23 mouse cellular contexts compared by ENCODE assay signal in genomic region chr1:132564946-132565345, GRCm38 (mm10). TPM values are rescaled to one million over a fixed set of nuclear protein-coding genes. Genes with fewer than 3 reads are reported as not detected.
DNase-seq lines count a peak whose midpoint lies in the region; ATAC-seq lines count a peak whose summit lies in the region.
"Had no signal": no experiment of that assay in that cellular context is flagged by ENCODE, and none has a peak within 500 bp of the region (broad histone marks: within the 10 kb centered on the region; RNA-seq: fewer than 3 reads in every experiment).

No protein-coding gene starts in this region.

- H3K27ac ChIP-seq in hindbrain, embryonic 14.5 days = no peak overlapping the region
- H3K27ac ChIP-seq: embryonic facial prominence, embryonic 10.5 days; forebrain, embryonic 10.5 days; heart, embryonic 13.5 days had no signal

- no peaks in the 10 kb centered on the region for H3K27me3 ChIP-seq in hindbrain, embryonic 14.5 days (ENCODE audit: control insufficient read depth, insufficient read depth, low read length)

- no peak overlapping the region for H3K9ac ChIP-seq in hindbrain, embryonic 14.5 days
- H3K9ac ChIP-seq: heart, embryonic 13.5 days had no signal

- ATAC-seq in erythroblast, adult 5-6 weeks (replicated peaks; ENCODE audit: low FRiP score, poor library complexity, severe bottlenecking) = no peak
- ATAC-seq in hindbrain, embryonic 14.5 days (ENCODE audit: low FRiP score) = no peak
- ATAC-seq: activated CD4-positive, CD25-positive, alpha-beta regulatory T cell, adult 4 months; forebrain, embryonic 14.5 days; hindbrain, embryonic 16.5 days had no signal

- H3K4me3 ChIP-seq in hindbrain, embryonic 14.5 days (replicated peaks; ENCODE audit: low read length) = no peak overlapping the region
- H3K4me3 ChIP-seq: embryonic facial prominence, embryonic 10.5 days; erythroblast, embryonic 14.5 days; forebrain, embryonic 10.5 days; heart, embryonic 13.5 days had no signal

- H3K36me3 ChIP-seq in hindbrain, embryonic 14.5 days (replicated peaks; ENCODE audit: control insufficient read depth, insufficient read depth) = peaks cover 9% of the 10 kb centered on the region; the same call in 1 of the 2 replicates
- H3K36me3 ChIP-seq: embryonic facial prominence, embryonic 10.5 days; forebrain, embryonic 10.5 days; heart, embryonic 13.5 days had no signal

- DNase-seq in cerebellum, postnatal 14 days = peak; percentile 22 to 46
- DNase-seq in cerebellum, postnatal 4 days (ENCODE audit: low spot score in 2 of 2) = no peak
- DNase-seq in ovary, postnatal 36 days (ENCODE audit: low spot score) = peak; percentile 57
- no peak for DNase-seq in ovary, postnatal 10 days (ENCODE audit: low spot score)
- DNase-seq in adrenal gland, adult 8-10 months = peak; percentile 32
- peak; percentile 30 to 44 for DNase-seq in adrenal gland, postnatal 36 days
- no peak for DNase-seq in hindbrain, embryonic 14.5 days (ENCODE audit: low spot score)
- DNase-seq: cerebellum, adult 2 months; cerebellum, postnatal 36 days; gastrocnemius, postnatal 36 days; heart, adult 11 months; heart, postnatal 36 days; kidney, adult 11 months; kidney, adult 9 months had no signal

- WGBS in hindbrain, embryonic 14.5 days = 27% methylated on average over 6 of the region's 6 CpGs

- H3K4me2 ChIP-seq in hindbrain, embryonic 14.5 days (replicated peaks) = no peak overlapping the region
- H3K4me2 ChIP-seq: heart, embryonic 13.5 days had no signal

- H3K4me1 ChIP-seq in hindbrain, embryonic 14.5 days (replicated peaks; ENCODE audit: control insufficient read depth, insufficient read depth, low read length) = peaks cover 35% of the 10 kb centered on the region

- H3K9me3 ChIP-seq in hindbrain, embryonic 14.5 days (ENCODE audit: control insufficient read depth, low read length) = no peaks in the 10 kb centered on the region
- H3K9me3 ChIP-seq: embryonic facial prominence, embryonic 10.5 days; forebrain, embryonic 10.5 days; heart, embryonic 13.5 days had no signal

RNA-seq across cellular contexts. Expression of gene Cntn2, which starts 21.9 kb away (rescaled TPM):
- total RNA-seq in adrenal gland, adult 8-10 months (2022) = under 1 TPM; 0.10 to 0.34 (median 0.18) TPM
- not detected for total RNA-seq in adrenal gland, postnatal 36 days (2021)
- not detected in 2 replicates for total RNA-seq in erythroblast, adult 5-6 weeks (2015; ENCODE audit: low replicate concordance)
- not detected in 2 replicates for total RNA-seq in erythroblast, adult 5-6 weeks (2017; ENCODE audit: low replicate concordance)
- 26.1 and 28.1 TPM in 2 replicates for polyA plus RNA-seq in hindbrain, embryonic 14.5 days (2014; fragmentation: Nextera tagmentation; extraction: Ambion mirVana)
- total RNA-seq: gastrocnemius, adult 8-10 months; gastrocnemius, postnatal 36 days had no signal
- polyA plus RNA-seq: activated CD4-positive, CD25-positive, alpha-beta regulatory T cell, adult 4 months had no signal

RNA-seq across cellular contexts. Expression of gene Tmem81, which starts 58.9 kb away (rescaled TPM):
- total RNA-seq in adrenal gland, adult 8-10 months (2022) = 1 to 10 TPM; 4.2 to 9.0 (median 7.1) TPM
- total RNA-seq in adrenal gland, postnatal 36 days (2021) = 1 to 10 TPM; 3.1 to 3.9 TPM
- 2.1 TPM in 1 of 2 replicates, not detected in the other for total RNA-seq in erythroblast, adult 5-6 weeks (2015; ENCODE audit: low replicate concordance)
- total RNA-seq in erythroblast, adult 5-6 weeks (2017; ENCODE audit: low replicate concordance) = 0.56 and 1.3 TPM in 2 replicates
- polyA plus RNA-seq in hindbrain, embryonic 14.5 days (2014; fragmentation: Nextera tagmentation; extraction: Ambion mirVana) = 0.57 and 1.3 TPM in 2 replicates

Comparison
In these comparisons a context has a peak if more than half of its experiments do, and no peak if none do; other contexts are left out.
1. DNase-seq: peak in cerebellum, postnatal 14 days (2 of 2), ovary, postnatal 36 days (single experiment), adrenal gland, adult 8-10 months (single experiment) and adrenal gland, postnatal 36 days (2 of 2); none in cerebellum, postnatal 4 days (0 of 2), ovary, postnatal 10 days (single experiment) and hindbrain, embryonic 14.5 days (single experiment).